Mouse (Mus musculus) embryonic facial prominence, embryonic 14.5 days (tissue): ENCODE data around the gene Jph4. TPM values are rescaled to one million over a fixed set of nuclear protein-coding genes. Genes with fewer than 3 reads are reported as not detected.

Experiments used
- ATAC-seq: fragments of 200-750 bp; cut with Nextera tagmentation; 2 replicates; pipeline ENCODE4 v1.8.0; 2017; ENCODE audit warnings: low read depth, moderate number of reproducible peaks, moderate TSS enrichment
- DNase-seq: peaks from one replicate; pipeline ENCODE4 v3.0.0-alpha.2; 2015; ENCODE audit warnings: low spot score
- H3K27ac ChIP-seq: fragments of 300-500 bp; sonication (generic); replicated peaks from 2 replicates; pipeline ENCODE4 v1.5.1; 2014; ENCODE audit warnings: low read depth, mild to moderate bottlenecking, low read length, moderate library complexity
- H3K27me3 ChIP-seq: fragments of 300-500 bp; sonication (generic); replicated peaks from 2 replicates; pipeline ENCODE4 v1.6.1; 2014; ENCODE audit warnings: low read length; ENCODE audit not compliant: control insufficient read depth, insufficient read depth
- H3K36me3 ChIP-seq: fragments of 300-500 bp; sonication (generic); 2 replicates; pipeline ENCODE4 v1.6.1; 2014; ENCODE audit warnings: low read length, mixed read lengths; ENCODE audit not compliant: control insufficient read depth, insufficient read depth
- H3K4me1 ChIP-seq: fragments of 300-500 bp; sonication (generic); 2 replicates; pipeline ENCODE4 v1.6.1; 2014; ENCODE audit warnings: antibody characterized with exemption, low read length; ENCODE audit not compliant: control insufficient read depth, insufficient read depth
- H3K4me2 ChIP-seq: fragments of 300-500 bp; sonication (generic); 2 replicates; pipeline ENCODE4 v1.6.1; 2014; ENCODE audit warnings: low read depth, mild to moderate bottlenecking, low read length, moderate library complexity, mixed read lengths
- H3K4me3 ChIP-seq: fragments of 300-500 bp; sonication (generic); 2 replicates; pipeline ENCODE4 v1.5.1; 2014; ENCODE audit warnings: low read depth, mild to moderate bottlenecking, low read length
- H3K9ac ChIP-seq: fragments of 300-500 bp; sonication (generic); 2 replicates; pipeline ENCODE4 v1.6.1; 2014; ENCODE audit warnings: low read depth, mild to moderate bottlenecking, low read length, moderate library complexity, mixed read lengths
- H3K9me3 ChIP-seq: fragments of 300-500 bp; sonication (generic); 2 replicates; pipeline ENCODE4 v1.6.1; 2016; ENCODE audit warnings: low read length; ENCODE audit not compliant: control insufficient read depth
- WGBS: fragments of 180-500 bp; shearing (Covaris S2); extraction: QIAGEN DNeasy Blood & Tissue Kit; methylation state at CpG from one replicate; pipeline ENCODE4 v1.1.7; 2014; 5-methylcytosine and 5-hydroxymethylcytosine counted together
- polyA plus RNA-seq: library from polyadenylated mRNA; unstranded; fragments of >200 nt; fragmentation: Nextera tagmentation; extraction: Ambion mirVana; gene quantifications from 2 replicates; pipeline ENCODE4 v1.2.1, GENCODE M21; 2014

The Jph4 gene
- polyA plus RNA-seq, 1 experiment from 2014 or later = 3.8 TPM

DNA sequence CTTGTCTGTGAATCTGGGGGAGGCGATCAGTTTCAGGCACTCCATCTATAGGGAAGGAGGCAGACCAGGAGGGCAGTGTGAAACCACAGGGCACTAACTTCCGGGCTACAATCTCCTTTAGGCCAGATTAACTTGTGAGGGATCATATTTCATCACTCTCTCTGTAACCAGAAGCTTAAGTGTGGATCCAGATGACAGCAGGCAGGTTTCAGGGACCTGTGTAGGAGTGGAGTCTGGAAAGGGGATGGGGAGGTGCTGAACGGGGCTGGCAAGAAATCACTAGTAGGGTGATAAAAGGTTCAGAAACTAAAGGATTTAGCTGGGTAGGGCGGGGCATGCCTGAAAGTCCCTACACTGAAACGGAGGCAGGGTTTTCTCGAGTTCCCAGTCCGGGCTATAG, 11.3 kb downstream of the Jph4 start:
- H3K27me3 ChIP-seq = no peaks in the 10 kb centered on the region; the same call in 1 of the 2 replicates
- ATAC-seq (peak; percentile 41), DNase-seq (peak; percentile 64)
- peak overlapping the region; percentile 99 for H3K4me2 ChIP-seq
- H3K9ac ChIP-seq = peak overlapping the region; percentile 78
- peaks cover 19% of the 10 kb centered on the region for H3K4me1 ChIP-seq
- peaks cover 6% of the 10 kb centered on the region; the same call in 1 of the 2 replicates for H3K36me3 ChIP-seq
- WGBS = under 1% methylated on average over 7 of the region's 7 CpGs
- H3K4me3 ChIP-seq = peak overlapping the region; percentile 49
- no peaks in the 10 kb centered on the region for H3K9me3 ChIP-seq
- H3K27ac ChIP-seq = peak overlapping the region; percentile 80; the same call in 1 of the 2 replicates

DNA sequence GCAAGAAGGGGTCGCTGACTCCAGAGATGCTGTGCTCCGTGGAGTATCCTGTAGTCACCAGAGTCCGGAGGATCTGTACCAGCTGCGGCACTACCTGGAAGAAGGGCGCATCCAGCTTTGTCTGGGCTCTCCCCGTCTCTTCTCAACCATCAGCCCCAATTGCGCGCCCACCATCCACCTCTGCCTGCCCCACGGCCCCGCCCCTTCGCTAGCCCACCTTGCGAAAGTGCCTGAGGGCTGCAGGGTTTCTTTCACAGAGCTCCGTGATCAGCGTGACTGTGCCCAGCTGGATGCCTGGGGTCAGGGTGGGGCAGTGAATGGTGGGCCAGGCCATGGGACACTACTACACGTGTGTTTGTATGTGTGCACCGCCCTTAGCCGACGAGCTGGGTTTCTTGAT, 12.4 kb downstream of the Jph4 start:
- Histone ChIP-seq H3K27ac (no peak overlapping the region), H3K9me3 (no peaks in the 10 kb centered on the region), H3K4me2 (no peak overlapping the region), H3K9ac (no peak overlapping the region), H3K4me1 (peaks cover 17% of the 10 kb centered on the region), H3K36me3 (peaks cover 6% of the 10 kb centered on the region; the same call in 1 of the 2 replicates), H3K4me3 (no peak overlapping the region), H3K27me3 (no peaks in the 10 kb centered on the region)
- ATAC-seq (no peak), DNase-seq (no peak)
- WGBS = 78% methylated on average over 18 of the region's 18 CpGs

DNA sequence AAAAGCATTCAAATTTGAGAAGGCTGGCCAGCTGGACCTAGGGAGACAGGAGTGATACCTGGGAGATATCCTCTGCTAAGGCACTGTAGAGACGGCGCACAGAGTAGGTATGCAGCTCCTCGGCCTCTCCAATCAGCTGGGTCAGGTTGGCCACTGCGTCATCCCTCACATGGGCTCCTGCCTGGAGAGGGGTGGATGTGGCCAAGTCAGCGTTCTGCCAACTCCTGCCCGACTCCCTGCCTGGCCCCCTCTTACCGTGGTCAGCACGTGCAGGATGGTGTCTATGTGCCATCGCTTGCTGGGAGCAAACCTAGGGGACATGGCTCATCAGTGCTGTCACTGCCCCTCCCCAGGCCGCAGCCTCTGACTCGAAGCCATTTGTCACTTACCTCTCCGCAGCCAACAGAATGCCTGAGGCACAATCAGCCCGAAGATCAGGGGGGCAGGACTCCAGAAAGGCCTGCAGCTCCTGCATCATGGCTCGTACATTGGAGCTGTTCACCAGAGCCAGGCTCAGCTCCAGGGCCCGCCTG, 14.4 kb downstream of the Jph4 start:
- Histone ChIP-seq H3K27me3 (no peaks in the 10 kb centered on the region), H3K9ac (no peak overlapping the region), H3K27ac (no peak overlapping the region), H3K4me3 (no peak overlapping the region), H3K9me3 (no peaks in the 10 kb centered on the region), H3K4me2 (no peak overlapping the region), H3K36me3 (peaks cover 11% of the 10 kb centered on the region; the same call in 1 of the 2 replicates), H3K4me1 (peaks cover 12% of the 10 kb centered on the region)
- 78% methylated on average over 15 of the region's 15 CpGs for WGBS
- ATAC-seq (no peak), DNase-seq (no peak)

DNA sequence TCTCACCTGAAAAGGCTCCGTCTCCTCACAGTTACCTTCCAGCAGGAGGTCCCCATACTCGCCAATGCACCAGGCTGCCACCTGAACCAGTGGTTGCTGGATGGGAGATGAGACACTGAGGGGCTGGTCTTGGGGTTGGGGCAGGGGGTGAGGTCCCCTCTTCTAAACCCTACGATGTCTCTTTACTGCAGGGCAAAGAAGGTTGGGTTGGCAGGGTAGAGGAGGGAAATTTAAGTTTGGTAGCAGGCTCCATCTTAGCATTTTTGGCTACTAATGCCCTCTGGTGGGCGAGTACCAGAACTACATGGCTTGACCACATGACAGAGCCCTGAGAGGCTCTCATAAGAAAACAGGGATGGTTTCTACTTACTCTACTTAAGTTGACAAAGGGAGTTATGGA, 15.1 kb downstream of the Jph4 start:
- ATAC-seq = no peak
- no peaks in the 10 kb centered on the region for H3K9me3 ChIP-seq
- no peak overlapping the region for H3K4me3 ChIP-seq
- H3K4me1 ChIP-seq = peaks cover 15% of the 10 kb centered on the region
- no peak overlapping the region for H3K27ac ChIP-seq
- DNase-seq = peak; percentile 53
- H3K9ac ChIP-seq = no peak overlapping the region
- H3K36me3 ChIP-seq = peaks cover 17% of the 10 kb centered on the region; the same call in 1 of the 2 replicates
- no peaks in the 10 kb centered on the region for H3K27me3 ChIP-seq
- no peak overlapping the region for H3K4me2 ChIP-seq
- 45% methylated on average over 4 of the region's 4 CpGs for WGBS

DNA sequence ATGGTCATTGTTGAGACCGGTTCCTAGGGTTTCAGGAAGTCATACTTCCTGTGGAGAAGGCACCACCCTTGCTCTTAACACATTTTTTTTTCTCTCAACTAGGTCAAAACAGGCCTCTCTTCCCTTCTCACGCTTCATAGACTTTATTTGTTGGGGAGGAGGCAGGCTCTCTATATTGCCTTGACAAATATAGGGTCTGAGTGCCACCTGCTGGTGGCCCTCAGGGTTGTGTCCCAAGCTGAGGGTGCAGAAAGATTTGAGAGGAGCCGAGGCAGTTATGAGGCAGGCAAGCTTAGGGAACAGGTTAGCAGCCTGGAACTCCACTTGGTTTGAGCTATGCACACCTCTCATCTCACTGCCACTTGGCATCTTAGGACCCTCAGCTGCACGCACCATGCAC, 18.7 kb downstream of the Jph4 start:
- no peaks in the 10 kb centered on the region for H3K9me3 ChIP-seq
- 62% methylated on average over 4 of the region's 4 CpGs for WGBS
- peaks cover 13% of the 10 kb centered on the region for H3K4me1 ChIP-seq
- H3K9ac ChIP-seq = no peak overlapping the region
- no peaks in the 10 kb centered on the region for H3K27me3 ChIP-seq
- H3K36me3 ChIP-seq = peaks cover 17% of the 10 kb centered on the region; the same call in 1 of the 2 replicates
- no peak for ATAC-seq
- H3K4me3 ChIP-seq = no peak overlapping the region
- peak; percentile 57 for DNase-seq
- H3K27ac ChIP-seq = no peak overlapping the region
- H3K4me2 ChIP-seq = no peak overlapping the region

DNA sequence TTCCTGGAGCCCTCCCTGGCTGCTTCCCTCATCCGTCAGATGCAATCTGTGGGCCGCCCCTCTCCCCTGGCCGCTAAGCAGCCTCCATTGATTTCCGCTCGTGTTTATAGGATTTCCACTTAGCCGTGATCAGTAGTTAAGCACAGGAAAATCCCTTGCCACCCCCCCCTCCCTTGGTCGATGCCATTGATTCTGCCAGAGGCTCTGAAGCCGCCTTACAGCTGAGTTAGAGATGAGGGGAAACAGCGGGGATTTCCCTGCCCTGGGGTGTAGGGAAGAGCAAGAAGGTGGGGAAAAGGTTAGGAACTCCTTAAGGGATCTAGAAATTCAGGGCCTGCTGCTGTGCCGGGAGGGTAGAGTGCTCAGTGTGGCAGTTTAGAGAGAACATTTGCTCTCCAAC, 19.1 kb downstream of the Jph4 start:
- H3K4me1 ChIP-seq = peaks cover 13% of the 10 kb centered on the region
- no peaks in the 10 kb centered on the region for H3K9me3 ChIP-seq
- DNase-seq (no peak), ATAC-seq (no peak)
- no peak overlapping the region for H3K27ac ChIP-seq
- H3K9ac ChIP-seq = no peak overlapping the region
- no peak overlapping the region for H3K4me3 ChIP-seq
- H3K4me2 ChIP-seq = no peak overlapping the region
- peaks cover 17% of the 10 kb centered on the region; the same call in 1 of the 2 replicates for H3K36me3 ChIP-seq
- H3K27me3 ChIP-seq = no peaks in the 10 kb centered on the region
- 65% methylated on average over 10 of the region's 10 CpGs for WGBS

DNA sequence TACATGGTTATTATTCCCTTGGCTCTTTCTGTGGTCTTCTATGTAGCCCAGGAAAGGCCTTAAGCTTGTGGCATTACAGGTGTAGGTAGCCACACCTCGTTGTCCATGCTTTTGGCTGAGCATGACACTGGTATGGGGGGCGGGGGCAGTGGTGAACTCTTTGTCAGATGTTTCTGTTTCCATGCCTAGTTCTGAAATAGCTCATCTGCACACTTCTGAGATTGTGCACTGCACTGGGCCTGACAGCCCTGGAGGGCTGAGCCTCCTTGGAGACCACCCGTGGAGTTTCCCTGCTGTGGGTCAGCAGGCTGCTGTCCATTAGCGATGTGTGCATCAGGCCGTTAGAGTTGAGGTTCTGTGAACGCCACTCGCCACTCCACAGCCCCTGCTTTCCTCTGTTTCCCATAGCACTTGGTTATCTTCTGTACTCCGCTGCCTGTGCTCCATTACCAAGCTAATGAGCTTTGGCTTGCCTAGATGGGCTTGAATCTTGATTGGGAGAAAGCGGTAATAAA, 20.1 kb downstream of the Jph4 start:
- 0 out of 2 replicates have a peak overlapping the region, but pooled peaks have one; percentile 10 for H3K4me2 ChIP-seq

DNA sequence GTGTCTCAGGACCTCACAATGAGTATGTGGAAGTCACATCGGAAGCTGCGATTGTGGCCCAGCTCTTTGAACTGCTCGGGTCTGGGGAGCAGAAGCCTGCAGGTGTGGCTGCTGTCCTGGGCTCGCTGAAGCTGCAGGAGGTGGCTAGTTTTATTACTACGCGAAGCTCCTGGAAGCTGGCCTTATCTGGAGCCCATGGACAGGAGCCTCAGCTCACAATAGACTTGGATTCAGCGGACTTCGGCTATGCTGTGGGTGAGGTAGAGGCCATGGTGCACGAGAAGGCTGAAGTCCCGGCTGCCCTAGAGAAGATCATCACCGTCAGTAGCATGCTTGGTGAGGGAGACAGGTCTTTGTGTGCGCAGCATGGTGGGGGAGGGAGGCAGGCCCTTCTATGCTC, 21.1 kb downstream of the Jph4 start:
- WGBS = 73% methylated on average over 12 of the region's 12 CpGs
- ATAC-seq (no peak), DNase-seq (no peak)
- Histone ChIP-seq H3K4me2 (peak overlapping the region; percentile 87), H3K27me3 (no peaks in the 10 kb centered on the region), H3K27ac (no peak overlapping the region), H3K36me3 (peaks cover 13% of the 10 kb centered on the region; the same call in 1 of the 2 replicates), H3K9me3 (no peaks in the 10 kb centered on the region), H3K4me3 (peak overlapping the region; percentile 52), H3K4me1 (peaks cover 20% of the 10 kb centered on the region), H3K9ac (peak overlapping the region; percentile 78)

More for the DNA sequence above, 20.1 kb downstream of the Jph4 start:
- Histone ChIP-seq H3K36me3 (peaks cover 17% of the 10 kb centered on the region; the same call in 1 of the 2 replicates), H3K27ac (no peak overlapping the region), H3K27me3 (no peaks in the 10 kb centered on the region), H3K9ac (peak overlapping the region; percentile 40), H3K4me3 (no peak overlapping the region), H3K4me1 (peaks cover 13% of the 10 kb centered on the region), H3K9me3 (no peaks in the 10 kb centered on the region)
- DNase-seq (no peak), ATAC-seq (no peak)
- 52% methylated on average over 9 of the region's 9 CpGs for WGBS

DNA sequence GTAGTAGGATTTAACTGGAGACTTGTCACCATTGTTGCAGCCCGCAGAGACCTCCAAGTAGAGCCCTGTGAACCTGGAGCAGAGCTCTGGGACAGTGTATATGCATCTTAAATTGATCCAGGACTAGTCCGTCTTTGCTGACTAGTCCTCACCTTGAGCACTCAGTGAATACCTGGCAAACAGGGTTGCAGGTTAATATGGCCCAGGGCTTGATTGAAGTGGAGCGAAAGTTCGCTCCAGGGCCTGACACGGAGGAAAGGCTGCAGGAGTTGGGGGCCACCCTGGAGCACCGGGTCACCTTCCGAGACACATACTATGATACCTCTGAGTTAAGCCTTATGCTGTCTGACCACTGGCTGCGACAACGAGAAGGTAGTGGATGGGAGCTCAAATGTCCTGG, 21.5 kb downstream of the Jph4 start:
- Histone ChIP-seq H3K27ac (peak overlapping the region; percentile 64), H3K9ac (peak overlapping the region; percentile 78), H3K4me3 (peak overlapping the region; percentile 52), H3K27me3 (no peaks in the 10 kb centered on the region), H3K4me1 (peaks cover 20% of the 10 kb centered on the region), H3K36me3 (0 out of 2 replicates have a peak, but pooled peaks cover 11% of the 10 kb centered on the region), H3K9me3 (no peaks in the 10 kb centered on the region), H3K4me2 (peak overlapping the region; percentile 87)
- DNase-seq = no peak
- ATAC-seq = no peak
- 44% methylated on average over 9 of the region's 9 CpGs for WGBS
